Mouse (Mus musculus): ENCODE data around the gene Igfbp7.

- TF ChIP-seq GATA1 (IDR thresholded peaks at IDR 0.05; ENCODE audit: low read depth, low read length) (no peak), RAD21 (IDR thresholded peaks at IDR 0.05; ENCODE audit: low read depth, low read length) (no peak)
Observed at GRCm38 (mm10) chr5:77433119-77433518, 25.3 kb upstream of the Igfbp7 start.

All from MEL (cell line).